Mouse (Mus musculus): Measurements from ENCODE around the gene Rhbdf2. TPM values are rescaled to one million over a fixed set of nuclear protein-coding genes. Genes with fewer than 3 reads are reported as not detected.

Rhbdf2 gene
- total RNA-seq, 1 experiment from 2014 or later, result 55.6 TPM

DNA sequence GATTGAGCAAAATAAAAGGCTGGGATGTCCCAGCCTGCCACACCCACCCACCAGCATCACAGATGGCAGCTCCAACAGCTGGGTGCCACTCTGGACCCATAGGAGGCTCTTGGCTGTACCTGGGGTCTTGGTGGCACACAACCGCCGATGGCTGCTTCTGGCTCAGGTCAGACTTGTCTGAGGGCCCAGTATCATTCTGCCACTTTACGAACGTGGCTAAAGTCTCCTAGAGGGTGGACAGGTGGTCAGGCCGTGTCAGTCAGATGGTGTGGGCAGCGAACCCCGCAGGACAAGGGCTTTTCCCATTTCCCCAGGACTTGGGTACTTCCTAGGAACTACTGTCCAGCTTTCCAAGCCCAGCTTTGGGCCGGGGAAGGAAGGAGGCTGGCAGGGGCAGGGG lies 25.7 kb downstream of the Rhbdf2 start:
- ATAC-seq (ENCODE audit: extremely low read depth, insufficient number of reproducible peaks, low FRiP score, poor library complexity, severe bottlenecking), result no peak

DNA sequence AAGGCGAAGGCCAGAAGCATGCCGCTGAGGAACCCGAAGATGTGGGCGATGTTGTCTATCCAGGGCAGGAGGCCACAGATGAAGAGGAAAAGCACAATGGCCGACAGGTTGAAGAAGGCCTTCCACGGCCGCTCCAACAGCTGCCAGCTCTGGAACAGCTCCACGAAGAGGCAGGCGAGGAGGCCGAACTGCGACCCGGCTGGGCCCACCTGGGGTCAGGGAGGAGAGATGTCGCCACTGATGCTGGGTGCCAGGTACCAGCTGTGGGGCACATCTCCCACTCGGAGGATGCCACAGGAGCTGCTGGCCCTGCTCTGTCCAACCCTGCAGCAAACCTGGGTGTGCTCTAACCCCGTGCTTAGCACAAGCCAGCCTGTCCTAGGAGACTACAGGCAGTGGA lies 27.6 kb downstream of the Rhbdf2 start:
- ATAC-seq (ENCODE audit: extremely low read depth, insufficient number of reproducible peaks, low FRiP score, poor library complexity, severe bottlenecking), result no peak

DNA sequence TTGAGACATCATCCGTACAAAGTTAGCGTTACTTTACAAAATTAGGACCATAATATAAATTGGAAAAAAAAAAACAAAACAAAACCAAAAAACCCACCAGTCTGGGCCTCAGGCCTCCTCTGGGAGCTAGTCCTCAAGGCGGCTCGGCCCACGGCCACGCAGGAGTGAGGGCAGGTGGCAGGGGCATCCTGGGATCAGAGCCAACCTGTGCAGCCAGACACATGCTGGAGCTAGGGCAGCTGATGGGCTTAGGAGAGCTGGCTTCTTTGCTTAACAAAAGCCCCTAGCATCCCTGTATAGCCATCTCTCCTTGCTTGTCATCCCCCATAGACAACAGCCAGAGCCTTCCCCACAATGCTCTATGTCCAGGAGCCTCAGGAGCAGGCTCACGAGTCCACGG lies 28.6 kb downstream of the Rhbdf2 start:
- no peak for ATAC-seq (ENCODE audit: extremely low read depth, insufficient number of reproducible peaks, low FRiP score, poor library complexity, severe bottlenecking)

DNA sequence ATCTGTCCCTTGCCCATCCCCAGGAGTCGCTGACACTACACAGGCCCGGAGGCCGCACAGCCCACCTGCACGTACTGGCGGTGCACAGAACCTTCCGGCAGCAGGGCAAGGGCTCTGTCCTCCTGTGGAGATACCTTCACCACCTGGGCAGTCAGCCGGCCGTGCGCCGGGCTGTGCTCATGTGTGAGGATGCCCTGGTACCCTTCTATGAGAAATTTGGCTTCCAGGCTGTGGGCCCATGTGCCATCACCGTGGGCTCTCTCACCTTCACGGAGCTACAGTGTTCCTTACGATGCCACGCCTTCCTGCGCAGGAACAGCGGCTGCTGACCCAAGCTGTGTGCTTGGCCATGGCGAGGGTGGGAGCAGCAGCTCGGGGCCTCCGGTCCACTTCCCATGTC lies 30.1 kb downstream of the Rhbdf2 start:
- ATAC-seq (ENCODE audit: extremely low read depth, insufficient number of reproducible peaks, low FRiP score, poor library complexity, severe bottlenecking), result no peak

DNA sequence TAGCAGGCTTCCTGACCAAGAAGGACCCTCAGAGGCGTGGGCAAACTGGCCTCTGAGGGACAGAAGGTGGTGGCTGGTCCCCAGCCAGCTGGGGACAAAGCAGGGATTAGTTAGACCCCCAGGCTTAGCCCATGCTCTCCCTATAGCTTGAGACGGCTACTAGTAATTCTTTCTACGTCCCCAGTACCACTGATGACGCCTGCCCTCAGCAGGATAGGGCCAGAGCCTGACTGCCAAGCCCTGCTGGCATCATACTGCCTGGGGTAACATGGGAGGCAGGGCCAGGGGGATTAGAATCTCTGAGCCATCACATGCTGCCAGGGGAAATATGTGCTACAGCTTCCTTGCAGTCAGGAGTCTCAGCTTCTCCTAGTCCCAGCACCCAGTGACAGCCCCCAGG lies 33.5 kb downstream of the Rhbdf2 start:
- no peak for ATAC-seq (ENCODE audit: extremely low read depth, insufficient number of reproducible peaks, low FRiP score, poor library complexity, severe bottlenecking)

DNA sequence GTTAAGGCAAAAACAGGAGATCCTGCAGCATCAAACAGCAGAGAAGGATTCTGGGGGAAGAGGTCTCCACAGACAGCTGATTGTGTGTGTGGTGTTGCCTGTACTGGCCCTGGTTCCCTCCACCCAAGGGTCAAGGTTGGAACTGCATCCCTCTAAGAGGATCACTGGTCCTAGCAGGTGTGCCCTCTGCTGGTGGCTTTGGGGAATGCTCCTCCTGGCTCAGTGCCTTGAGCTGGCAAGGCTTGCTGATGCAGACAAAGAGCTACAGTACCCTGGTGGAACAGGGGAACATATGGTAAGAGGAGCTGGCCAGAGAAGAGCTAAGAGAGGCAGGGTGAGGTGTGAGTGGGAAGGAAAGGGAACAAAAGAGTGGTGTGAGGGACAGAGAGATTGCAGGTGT lies 34.4 kb downstream of the Rhbdf2 start:
- peak; percentile 89 for ATAC-seq (ENCODE audit: extremely low read depth, insufficient number of reproducible peaks, low FRiP score, poor library complexity, severe bottlenecking)

DNA sequence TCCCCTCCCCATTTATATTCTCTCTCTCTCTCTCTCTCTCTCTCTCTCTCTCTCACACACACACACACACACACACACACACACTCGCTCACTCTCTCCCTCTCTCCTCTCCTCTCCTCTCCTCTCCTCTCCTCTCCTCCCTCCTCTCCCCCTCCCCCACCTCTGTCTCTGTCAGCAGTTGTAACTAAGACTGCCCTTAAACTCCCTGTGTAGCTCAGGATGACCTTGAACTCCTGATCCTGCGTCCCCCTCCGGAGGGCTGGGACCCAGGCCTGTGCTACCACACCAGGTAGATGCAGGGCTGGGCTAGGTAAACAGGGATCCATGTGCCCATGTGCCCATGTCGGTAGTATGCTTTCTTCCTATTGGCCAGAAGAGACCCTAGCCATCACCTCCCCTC lies 35.2 kb downstream of the Rhbdf2 start:
- no peak for ATAC-seq (ENCODE audit: extremely low read depth, insufficient number of reproducible peaks, low FRiP score, poor library complexity, severe bottlenecking)

DNA sequence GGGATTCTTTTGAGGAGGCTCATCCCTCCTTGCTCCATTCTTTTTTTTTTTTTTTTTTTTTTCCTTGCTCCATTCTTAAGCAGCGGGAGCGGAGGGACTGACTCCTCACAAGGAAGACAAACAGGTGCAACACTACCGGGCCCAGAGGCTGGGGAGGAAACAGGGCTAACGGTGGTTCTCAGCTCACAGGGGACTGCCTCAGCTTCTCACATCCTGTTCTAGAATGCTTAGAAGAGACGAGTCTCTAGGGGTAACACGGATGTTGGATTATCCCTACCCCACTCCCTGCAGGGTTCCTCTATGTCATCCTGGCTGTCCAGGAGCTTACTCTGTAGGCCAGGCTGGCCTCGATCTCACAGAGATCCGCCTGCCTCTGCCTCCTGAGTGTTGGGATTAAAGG lies 37.2 kb downstream of the Rhbdf2 start:
- no peak for ATAC-seq (ENCODE audit: extremely low read depth, insufficient number of reproducible peaks, low FRiP score, poor library complexity, severe bottlenecking)

DNA sequence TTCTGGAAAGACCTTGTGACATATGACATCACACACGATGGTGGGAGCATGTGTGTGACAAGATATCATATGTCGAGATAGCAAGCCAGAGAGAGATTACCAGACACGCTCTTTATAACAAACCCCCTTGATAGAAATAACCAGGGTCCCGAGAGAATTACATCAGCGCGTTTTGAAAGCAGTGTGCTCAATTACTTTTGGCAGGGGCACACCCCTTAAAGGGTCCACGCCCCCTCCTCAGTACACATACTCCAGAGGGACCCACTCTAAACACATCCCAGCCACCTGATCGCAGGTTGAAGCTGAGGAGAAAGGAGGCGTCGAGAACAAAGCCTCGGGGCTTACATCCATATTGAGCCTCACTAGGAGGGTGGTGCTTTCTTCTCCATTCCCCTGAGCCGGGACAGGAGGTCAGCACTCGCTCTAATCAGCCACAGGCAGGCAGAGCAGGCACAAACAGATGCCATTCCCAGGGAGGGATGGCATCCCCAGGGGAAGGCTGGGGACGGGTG lies 37.7 kb downstream of the Rhbdf2 start:
- ATAC-seq (ENCODE audit: extremely low read depth, insufficient number of reproducible peaks, low FRiP score, poor library complexity, severe bottlenecking), result no peak

DNA sequence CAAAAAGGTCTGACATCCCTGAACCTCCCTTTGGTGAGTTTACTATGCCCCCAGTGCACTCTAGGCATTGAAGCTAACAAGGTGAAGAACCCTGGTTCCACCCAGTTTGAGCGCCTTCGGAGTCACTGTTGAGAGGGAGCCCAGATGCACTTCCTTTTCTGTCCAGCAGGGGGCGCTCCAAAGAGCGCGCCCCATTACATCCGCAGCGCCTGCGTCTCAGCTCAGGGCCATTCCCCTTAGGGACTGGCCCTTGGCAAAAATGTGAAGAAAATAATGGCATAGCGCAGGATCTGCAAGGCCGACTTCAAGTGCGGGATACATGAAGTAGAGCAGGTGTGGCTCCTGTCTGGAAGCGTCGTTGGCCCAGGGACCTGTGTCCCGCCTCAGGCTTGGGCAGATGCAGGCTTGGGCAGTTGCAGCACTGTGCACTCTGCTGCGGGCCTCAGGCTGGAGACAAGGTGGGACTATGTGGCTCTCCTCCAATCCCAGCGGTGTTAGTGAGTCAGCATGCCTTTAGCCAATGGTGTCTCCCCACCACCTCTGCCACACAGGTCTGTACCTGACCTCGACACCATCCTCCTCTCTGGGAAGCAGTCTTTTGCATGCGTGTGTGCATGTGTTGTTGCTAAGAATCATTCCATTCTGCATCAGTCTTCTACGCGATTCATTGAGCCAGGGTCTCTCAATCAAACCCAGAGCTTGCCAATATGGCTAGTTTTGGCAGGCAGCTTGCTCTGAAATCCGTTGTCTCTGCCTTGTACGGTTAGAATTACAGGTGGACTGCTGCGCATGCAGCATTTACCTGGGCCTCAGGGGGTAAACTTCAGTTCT lies 39.8 kb downstream of the Rhbdf2 start:
- peak; percentile 75 for ATAC-seq (ENCODE audit: extremely low read depth, insufficient number of reproducible peaks, low FRiP score, poor library complexity, severe bottlenecking)

DNA sequence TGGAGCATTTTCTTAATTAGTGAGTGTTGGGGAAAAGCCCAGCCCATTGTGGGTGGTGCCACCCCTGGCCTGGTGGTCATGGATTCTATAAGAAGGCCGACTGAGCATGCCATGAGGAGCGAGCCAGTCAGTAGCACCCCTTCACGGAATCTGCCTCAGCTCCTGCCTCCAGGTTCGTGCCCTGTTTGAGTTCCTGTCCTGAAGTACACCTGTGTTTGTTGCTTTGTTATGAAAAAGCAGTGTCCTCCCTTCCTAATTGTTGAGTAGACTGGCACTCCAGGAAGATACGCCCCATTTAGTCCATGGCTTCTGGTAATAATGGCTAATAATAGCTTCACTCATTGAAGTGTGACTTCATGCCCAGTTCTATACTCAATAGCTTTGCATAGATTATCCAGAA lies 40.5 kb downstream of the Rhbdf2 start, which contains the start of gene Aanat:
Gene Aanat (plus strand): TSS at position 123 of the 400 bp plus-strand sequence.
- ATAC-seq (ENCODE audit: extremely low read depth, insufficient number of reproducible peaks, low FRiP score, poor library complexity, severe bottlenecking), result no peak

DNA sequence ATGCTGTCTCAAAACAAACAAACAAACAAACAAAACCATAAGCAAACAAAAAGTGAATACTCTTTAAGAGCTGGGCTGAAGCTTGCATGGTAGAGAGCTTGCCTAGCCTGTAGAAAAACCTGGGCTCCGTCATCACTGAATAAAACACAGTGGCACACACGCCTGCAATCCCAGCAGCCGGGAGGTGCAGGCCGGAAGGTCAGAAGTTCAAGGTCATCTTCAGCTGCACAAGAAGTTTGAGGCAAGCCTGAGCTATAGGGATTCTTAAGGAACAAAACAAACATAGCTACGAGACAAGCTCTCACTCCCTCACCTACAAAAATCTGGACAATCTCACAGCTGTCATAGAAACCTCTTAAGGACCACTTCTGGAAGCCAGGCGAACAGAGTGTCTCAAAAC lies 41.1 kb downstream of the Rhbdf2 start:
- ATAC-seq (ENCODE audit: extremely low read depth, insufficient number of reproducible peaks, low FRiP score, poor library complexity, severe bottlenecking), result no peak

DNA sequence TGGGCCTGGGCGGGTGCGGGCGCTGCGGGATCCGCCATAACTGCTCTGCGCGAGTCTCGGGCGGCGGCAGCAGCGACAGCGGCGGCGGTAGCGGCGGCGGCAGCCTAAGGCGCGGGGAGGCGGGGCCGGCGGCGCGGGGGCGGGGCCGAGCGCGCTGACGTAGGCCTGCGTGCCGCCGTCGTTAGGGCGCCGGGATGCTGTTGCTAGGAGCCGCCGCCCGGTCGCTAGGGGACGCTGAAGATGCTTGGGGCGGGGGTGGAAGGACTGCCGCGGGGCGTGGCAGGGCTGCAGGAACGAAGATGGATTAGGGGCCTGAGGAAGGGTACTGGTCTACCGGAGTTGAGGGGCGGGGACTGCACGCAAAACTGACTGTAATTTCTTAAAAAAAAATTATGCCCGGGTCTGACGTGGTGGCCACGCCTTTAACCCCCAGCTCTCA lies 45.4 kb downstream of the Rhbdf2 start, which contains the start of gene Ube2o:
Gene Ube2o (minus strand): TSS at position 72 of the 439 bp plus-strand sequence.
- ATAC-seq (ENCODE audit: extremely low read depth, insufficient number of reproducible peaks, low FRiP score, poor library complexity, severe bottlenecking), result peak; percentile 89

DNA sequence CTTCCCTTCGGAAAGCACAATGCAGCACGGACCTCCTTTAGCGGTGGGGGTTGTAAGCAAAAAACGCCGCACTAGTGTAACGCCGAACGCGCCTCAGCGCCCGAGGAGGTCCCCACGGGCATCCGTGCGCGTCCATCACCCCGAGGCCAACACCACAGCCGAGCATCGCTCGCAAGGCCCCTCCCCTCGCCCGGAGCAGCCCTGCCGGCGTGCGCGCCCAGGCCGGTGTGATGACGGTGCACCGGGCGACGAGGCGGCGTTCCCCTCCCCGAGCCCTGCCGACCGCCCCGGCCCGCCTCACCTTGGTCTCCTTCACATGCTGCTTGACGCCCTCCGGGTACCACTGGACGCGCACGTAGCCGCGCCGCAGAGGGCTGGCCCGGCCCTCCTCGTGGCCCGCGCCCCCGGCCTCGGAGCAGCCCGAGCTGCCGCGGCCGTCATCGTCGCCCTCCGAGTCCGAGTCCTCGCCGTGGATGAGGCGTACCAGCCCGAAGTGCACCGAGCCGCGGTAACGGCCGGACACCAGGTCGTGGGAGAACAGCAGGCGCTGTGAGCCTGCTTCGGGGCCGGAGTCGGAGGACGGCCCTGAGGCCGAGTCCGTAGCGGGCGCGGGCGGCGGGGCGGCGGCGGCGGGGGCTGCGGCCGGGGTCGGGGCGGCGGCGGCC lies 46.0 kb downstream of the Rhbdf2 start:
- peak; percentile 24; the same call in 1 of the 2 replicates for ATAC-seq (ENCODE audit: extremely low read depth, insufficient number of reproducible peaks, low FRiP score, poor library complexity, severe bottlenecking)

DNA sequence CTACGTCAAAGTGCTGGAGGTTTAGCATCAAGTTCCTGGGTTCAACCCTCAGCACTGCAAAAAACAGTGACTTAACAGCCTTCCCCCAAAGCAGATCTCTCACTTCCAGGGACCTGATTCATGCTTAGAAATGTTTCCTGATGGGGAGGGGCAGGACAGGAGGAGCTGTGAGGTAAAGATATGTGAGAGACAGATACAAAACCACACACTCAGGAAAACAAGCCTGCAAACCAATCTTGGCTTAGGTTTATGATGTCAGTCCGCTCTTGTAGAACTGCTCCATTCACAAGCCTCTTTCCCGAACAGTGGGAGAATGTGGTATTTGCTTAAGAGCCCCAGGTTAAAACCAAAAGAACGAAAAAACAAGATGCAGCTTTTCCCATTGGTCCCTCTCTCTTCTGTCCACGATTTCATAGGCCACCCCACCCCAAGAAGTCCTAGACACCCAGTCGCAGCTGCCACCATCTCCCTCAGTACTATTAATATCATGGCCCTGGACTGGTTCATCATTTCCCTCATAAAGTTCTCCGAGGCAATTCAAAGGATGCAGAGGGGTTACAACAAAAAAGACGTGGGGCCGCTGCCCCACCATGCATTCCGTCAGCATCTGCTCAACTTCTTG lies 46.7 kb downstream of the Rhbdf2 start:
- no peak for ATAC-seq (ENCODE audit: extremely low read depth, insufficient number of reproducible peaks, low FRiP score, poor library complexity, severe bottlenecking)

DNA sequence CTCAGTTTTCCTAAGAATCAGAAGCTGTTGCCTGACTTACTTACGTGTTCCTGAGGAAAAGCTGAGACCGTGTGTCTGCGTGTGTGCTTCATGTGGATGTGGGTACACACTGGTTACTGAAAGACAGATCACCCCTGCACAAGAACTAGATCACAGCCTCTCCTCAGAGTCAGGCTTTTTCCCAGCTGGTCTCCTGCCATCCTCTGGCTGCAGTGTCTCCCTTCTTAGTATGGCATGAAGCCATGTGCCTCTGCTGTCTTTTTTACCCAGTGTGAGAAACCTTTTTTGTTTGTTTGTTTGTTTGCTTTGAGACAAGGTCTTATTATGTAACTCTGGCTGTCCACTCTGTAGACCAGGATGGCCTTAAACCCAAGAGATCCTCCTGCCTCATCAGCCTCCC lies 47.5 kb downstream of the Rhbdf2 start:
- no peak for ATAC-seq (ENCODE audit: extremely low read depth, insufficient number of reproducible peaks, low FRiP score, poor library complexity, severe bottlenecking)

DNA sequence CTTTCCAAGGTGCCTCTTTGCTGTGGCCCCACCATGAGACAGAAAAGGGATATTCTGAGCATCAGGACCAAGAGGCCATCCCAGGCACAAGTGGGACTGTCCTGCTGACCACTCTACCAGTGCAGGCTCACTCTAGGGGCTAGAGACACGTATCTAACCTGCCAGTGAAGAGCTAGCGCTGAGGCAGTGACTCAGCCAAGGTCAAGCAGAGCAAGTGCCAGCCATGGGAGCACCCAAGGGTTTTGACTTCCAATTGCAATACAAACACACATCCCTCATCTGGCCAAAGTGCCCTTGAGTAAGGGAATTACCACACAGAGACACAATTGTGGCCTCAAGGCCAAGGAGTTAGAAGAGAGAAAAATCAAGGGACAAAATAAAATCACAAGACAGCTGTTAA lies 51.4 kb downstream of the Rhbdf2 start:
- ATAC-seq (ENCODE audit: extremely low read depth, insufficient number of reproducible peaks, low FRiP score, poor library complexity, severe bottlenecking), result no peak

DNA sequence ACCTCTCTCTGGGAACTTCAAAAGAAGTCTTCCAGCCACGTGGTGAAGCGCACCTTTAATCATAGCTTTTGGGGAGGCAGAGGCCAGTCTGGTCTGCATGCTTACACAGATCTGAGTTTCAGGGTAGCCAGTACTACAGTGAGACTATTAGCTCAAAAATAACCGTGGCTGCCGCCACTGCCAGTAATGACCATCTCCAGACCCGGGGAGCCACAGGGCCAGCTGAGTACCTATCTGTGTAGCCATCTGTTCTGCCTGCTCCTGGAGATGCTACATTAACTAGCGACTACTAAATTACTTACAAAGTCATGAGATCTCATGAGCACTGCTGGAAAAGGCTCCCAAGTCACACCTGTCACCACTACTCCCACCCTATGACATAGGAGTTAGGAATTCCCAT lies 51.8 kb downstream of the Rhbdf2 start:
- no peak for ATAC-seq (ENCODE audit: extremely low read depth, insufficient number of reproducible peaks, low FRiP score, poor library complexity, severe bottlenecking)

DNA sequence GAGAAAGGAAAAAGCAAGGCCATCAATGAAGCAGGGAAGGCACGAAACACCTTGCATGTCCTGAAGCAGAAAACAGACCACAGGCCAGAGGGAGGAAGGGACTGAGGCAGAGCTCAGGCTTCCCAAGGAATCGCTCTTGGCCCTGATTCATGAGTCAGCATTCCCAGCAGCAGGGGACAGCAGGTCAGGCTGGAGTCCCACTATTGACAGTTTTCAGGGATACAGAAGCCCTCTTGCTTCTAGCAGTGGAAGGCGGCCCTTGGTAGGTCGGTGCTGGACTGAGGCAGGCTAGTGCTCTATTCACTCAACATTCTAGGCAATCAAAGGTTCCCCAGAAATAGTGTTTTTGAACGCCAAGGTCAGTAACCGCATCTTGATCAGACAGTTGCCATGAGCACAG lies 52.3 kb downstream of the Rhbdf2 start:
- no peak for ATAC-seq (ENCODE audit: extremely low read depth, insufficient number of reproducible peaks, low FRiP score, poor library complexity, severe bottlenecking)
